Mouse (Mus musculus): ENCODE data around the gene Stat2. TPM values are rescaled to one million over a fixed set of nuclear protein-coding genes. Genes with fewer than 3 reads are reported as not detected.

Gene Stat2
- 21.0 and 23.1 TPM in 2 replicates for polyA plus RNA-seq (2014; fragmentation: Nextera tagmentation; extraction: Ambion mirVana)

DNA sequence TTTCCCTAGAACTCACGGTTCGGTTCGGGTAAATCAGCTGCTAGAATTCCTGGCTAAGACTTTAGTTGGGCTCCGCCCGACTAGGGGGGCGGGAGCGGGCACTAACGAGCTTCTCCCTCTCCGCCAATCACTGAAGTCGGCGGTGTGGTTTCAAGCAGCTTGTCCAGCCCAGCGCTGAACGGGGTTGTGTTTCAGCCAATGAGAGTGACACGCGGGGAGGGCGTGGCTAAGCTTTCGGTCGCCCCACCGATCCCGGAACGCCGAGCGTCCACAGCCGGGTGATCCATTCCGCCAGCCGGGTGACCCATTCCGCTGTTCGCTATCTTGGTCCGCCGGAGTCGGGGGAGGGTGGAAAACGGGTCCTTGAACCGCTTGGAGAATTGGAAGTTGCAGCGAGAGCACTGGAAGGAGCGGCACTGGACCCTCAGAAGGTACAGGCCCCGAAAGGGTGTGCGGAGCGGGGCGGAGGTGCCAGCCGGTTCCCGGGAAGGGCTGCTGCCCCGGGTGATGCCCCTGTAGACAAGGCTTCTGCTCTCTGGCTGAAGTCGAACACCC lies at the start of gene Stat2:
Stat2 (plus strand) TSS at position 273 of the 555 bp plus-strand sequence.
- H3K4me3 ChIP-seq (ENCODE audit: low read depth, low read length): peak within 1 kb of the TSS; percentile 69
- peak; percentile 100 for ATAC-seq (ENCODE audit: low read depth)
- no peaks in the 10 kb centered on the region for H3K9me3 ChIP-seq (ENCODE audit: control insufficient read depth, low read length)
- under 1% methylated on average over 42 of the region's 43 CpGs for WGBS
- peak within 1 kb of the TSS; percentile 54 for H3K4me2 ChIP-seq (ENCODE audit: low read depth, low read length)
- H3K9ac ChIP-seq (replicated peaks; ENCODE audit: low read depth, low read length): peak within 1 kb of the TSS; percentile 61
- H3K27me3 ChIP-seq (ENCODE audit: control insufficient read depth, insufficient read depth, low read length): no peaks in the 10 kb centered on the region
- H3K27ac ChIP-seq (ENCODE audit: low read depth, low read length): peak within 1 kb of the TSS; percentile 80
- peaks cover 4% of the 10 kb centered on the region; the same call in 1 of the 2 replicates for H3K4me1 ChIP-seq (ENCODE audit: control insufficient read depth, insufficient read depth, low read length)
- no peaks in the 10 kb centered on the region for H3K36me3 ChIP-seq (ENCODE audit: control insufficient read depth, insufficient read depth, low read length)

DNA sequence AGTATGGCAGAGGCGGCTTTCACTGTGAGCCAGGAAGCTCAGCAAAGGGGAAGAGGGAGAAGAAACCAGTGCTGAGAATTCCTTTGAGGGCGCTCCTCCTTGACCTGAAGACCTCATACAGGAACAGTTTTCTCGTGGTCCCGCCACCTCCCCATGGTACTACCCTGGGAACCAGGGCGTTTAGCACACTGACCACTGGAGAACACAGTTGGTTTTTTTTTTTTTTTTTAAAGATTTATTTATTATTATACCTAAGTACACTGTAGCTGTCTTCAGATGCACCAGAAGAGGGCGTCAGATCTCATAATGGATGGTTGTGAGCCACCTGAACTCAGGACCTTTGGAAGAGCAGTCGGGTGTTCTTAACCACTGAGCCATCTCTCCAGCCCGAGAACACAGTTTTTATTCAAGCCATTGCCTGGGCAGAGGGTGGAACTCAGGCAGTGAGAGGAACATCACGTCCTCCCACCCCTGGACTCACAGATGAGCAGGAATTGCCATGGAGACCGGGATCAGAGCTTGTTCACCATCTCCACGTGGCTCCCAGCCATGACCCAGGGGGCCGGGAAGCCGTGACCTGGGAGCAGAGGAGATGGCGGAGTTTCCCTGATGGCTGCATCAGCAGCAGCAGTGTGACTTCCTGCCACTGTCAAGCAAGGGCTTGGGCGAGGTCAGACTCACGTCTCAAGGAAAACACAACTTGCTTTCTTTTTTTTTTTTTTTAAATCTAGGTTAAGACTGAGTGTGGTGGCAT lies 48.6 kb upstream of the Stat2 start:
- no peak overlapping the region for H3K4me2 ChIP-seq (ENCODE audit: low read depth, low read length)

GRCm38 (mm10) chr10:128225064-128225463 lies 45.3 kb upstream of the Stat2 start:
- no peak overlapping the region for H3K4me3 ChIP-seq (ENCODE audit: low read depth, low read length)
- 65% methylated on average over 5 of the region's 5 CpGs for WGBS
- H3K27ac ChIP-seq (ENCODE audit: low read depth, low read length): no peak overlapping the region
- ATAC-seq (ENCODE audit: low read depth): no peak
- no peaks in the 10 kb centered on the region for H3K36me3 ChIP-seq (ENCODE audit: control insufficient read depth, insufficient read depth, low read length)
- H3K9ac ChIP-seq (replicated peaks; ENCODE audit: low read depth, low read length): no peak overlapping the region
- no peaks in the 10 kb centered on the region for H3K27me3 ChIP-seq (ENCODE audit: control insufficient read depth, insufficient read depth, low read length)
- no peaks in the 10 kb centered on the region for H3K9me3 ChIP-seq (ENCODE audit: control insufficient read depth, low read length)
- H3K4me2 ChIP-seq (ENCODE audit: low read depth, low read length): no peak overlapping the region
- H3K4me1 ChIP-seq (ENCODE audit: control insufficient read depth, insufficient read depth, low read length): no peaks in the 10 kb centered on the region

More for the DNA sequence above, 48.6 kb upstream of the Stat2 start:
- no peaks in the 10 kb centered on the region for H3K27me3 ChIP-seq (ENCODE audit: control insufficient read depth, insufficient read depth, low read length)
- no peaks in the 10 kb centered on the region for H3K9me3 ChIP-seq (ENCODE audit: control insufficient read depth, low read length)
- H3K4me3 ChIP-seq (ENCODE audit: low read depth, low read length): no peak overlapping the region
- ATAC-seq (ENCODE audit: low read depth): no peak
- no peaks in the 10 kb centered on the region for H3K36me3 ChIP-seq (ENCODE audit: control insufficient read depth, insufficient read depth, low read length)
- no peaks in the 10 kb centered on the region for H3K4me1 ChIP-seq (ENCODE audit: control insufficient read depth, insufficient read depth, low read length)
- 67% methylated on average over 16 of the region's 16 CpGs for WGBS
- H3K9ac ChIP-seq (replicated peaks; ENCODE audit: low read depth, low read length): no peak overlapping the region
- H3K27ac ChIP-seq (ENCODE audit: low read depth, low read length): no peak overlapping the region

GRCm38 (mm10) chr10:128225538-128225937 lies 44.8 kb upstream of the Stat2 start, which contains the start of gene Mip:
Gene Mip, plus strand, starts transcription at chr10:128225838.
- ATAC-seq (ENCODE audit: low read depth): no peak
- Histone ChIP-seq H3K9ac (replicated peaks; ENCODE audit: low read depth, low read length) (no peak within 1 kb of the TSS), H3K9me3 (ENCODE audit: control insufficient read depth, low read length) (no peaks in the 10 kb centered on the region), H3K36me3 (ENCODE audit: control insufficient read depth, insufficient read depth, low read length) (no peaks in the 10 kb centered on the region), H3K4me1 (ENCODE audit: control insufficient read depth, insufficient read depth, low read length) (no peaks in the 10 kb centered on the region), H3K27me3 (ENCODE audit: control insufficient read depth, insufficient read depth, low read length) (no peaks in the 10 kb centered on the region), H3K4me2 (ENCODE audit: low read depth, low read length) (no peak within 1 kb of the TSS), H3K27ac (ENCODE audit: low read depth, low read length) (no peak within 1 kb of the TSS), H3K4me3 (ENCODE audit: low read depth, low read length) (no peak within 1 kb of the TSS)
- WGBS: 44% methylated on average over 4 of the region's 4 CpGs

GRCm38 (mm10) chr10:128227592-128227991 lies 42.8 kb upstream of the Stat2 start:
- Histone ChIP-seq H3K9me3 (ENCODE audit: control insufficient read depth, low read length) (no peaks in the 10 kb centered on the region), H3K36me3 (ENCODE audit: control insufficient read depth, insufficient read depth, low read length) (no peaks in the 10 kb centered on the region), H3K4me1 (ENCODE audit: control insufficient read depth, insufficient read depth, low read length) (no peaks in the 10 kb centered on the region), H3K4me3 (ENCODE audit: low read depth, low read length) (no peak overlapping the region), H3K4me2 (ENCODE audit: low read depth, low read length) (no peak overlapping the region), H3K27me3 (ENCODE audit: control insufficient read depth, insufficient read depth, low read length) (no peaks in the 10 kb centered on the region), H3K27ac (ENCODE audit: low read depth, low read length) (no peak overlapping the region), H3K9ac (replicated peaks; ENCODE audit: low read depth, low read length) (no peak overlapping the region)
- ATAC-seq (ENCODE audit: low read depth): no peak
- WGBS: 85% methylated on average over 9 of the region's 9 CpGs

- no peak overlapping the region for H3K27ac ChIP-seq (ENCODE audit: low read depth, low read length)
- H3K4me3 ChIP-seq (ENCODE audit: low read depth, low read length): no peak overlapping the region
- no peaks in the 10 kb centered on the region for H3K36me3 ChIP-seq (ENCODE audit: control insufficient read depth, insufficient read depth, low read length)
- H3K4me2 ChIP-seq (ENCODE audit: low read depth, low read length): no peak overlapping the region
- H3K9ac ChIP-seq (replicated peaks; ENCODE audit: low read depth, low read length): no peak overlapping the region
- 95% methylated on average over 8 of the region's 8 CpGs for WGBS
- H3K27me3 ChIP-seq (ENCODE audit: control insufficient read depth, insufficient read depth, low read length): no peaks in the 10 kb centered on the region
- 0 out of 2 replicates have a peak, but pooled peaks cover 3% of the 10 kb centered on the region for H3K4me1 ChIP-seq (ENCODE audit: control insufficient read depth, insufficient read depth, low read length)
- no peak for ATAC-seq (ENCODE audit: low read depth)
- no peaks in the 10 kb centered on the region for H3K9me3 ChIP-seq (ENCODE audit: control insufficient read depth, low read length)
Measured at GRCm38 (mm10) chr10:128228009-128228408, 42.4 kb upstream of the Stat2 start.

DNA sequence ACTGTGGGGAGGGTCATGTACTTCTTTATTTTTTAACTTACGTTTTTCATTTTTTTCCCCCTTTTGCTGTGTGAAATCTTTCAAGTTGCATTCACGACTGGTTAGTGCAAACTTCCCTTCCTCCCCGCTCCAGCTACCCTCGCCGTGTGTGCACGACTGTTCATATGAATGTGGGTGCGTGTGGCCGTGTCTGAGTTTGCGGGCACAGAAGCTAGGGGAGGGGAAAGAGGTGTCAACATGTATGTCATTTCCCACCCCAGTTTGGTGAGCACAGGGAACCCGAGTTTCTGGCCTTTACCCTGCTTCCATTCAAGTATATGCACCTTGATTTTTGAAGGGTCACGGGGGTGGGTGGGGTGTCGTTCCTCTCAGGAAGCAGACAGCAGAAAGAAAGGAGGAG lies 39.8 kb upstream of the Stat2 start:
- H3K9me3 ChIP-seq (ENCODE audit: control insufficient read depth, low read length): no peaks in the 10 kb centered on the region
- ATAC-seq (ENCODE audit: low read depth): no peak

GRCm38 (mm10) chr10:128231146-128231545 lies 39.2 kb upstream of the Stat2 start:
- H3K4me1 ChIP-seq (ENCODE audit: control insufficient read depth, insufficient read depth, low read length): 0 out of 2 replicates have a peak, but pooled peaks cover 3% of the 10 kb centered on the region
- H3K27ac ChIP-seq (ENCODE audit: low read depth, low read length): no peak overlapping the region
- ATAC-seq (ENCODE audit: low read depth): no peak
- H3K27me3 ChIP-seq (ENCODE audit: control insufficient read depth, insufficient read depth, low read length): no peaks in the 10 kb centered on the region
- H3K9ac ChIP-seq (replicated peaks; ENCODE audit: low read depth, low read length): no peak overlapping the region
- no peaks in the 10 kb centered on the region for H3K36me3 ChIP-seq (ENCODE audit: control insufficient read depth, insufficient read depth, low read length)
- 17% methylated on average over 5 of the region's 5 CpGs for WGBS
- peak overlapping the region; percentile 62; the same call in 1 of the 2 replicates for H3K4me2 ChIP-seq (ENCODE audit: low read depth, low read length)
- H3K4me3 ChIP-seq (ENCODE audit: low read depth, low read length): peak overlapping the region; percentile 78; the same call in 1 of the 2 replicates
- H3K9me3 ChIP-seq (ENCODE audit: control insufficient read depth, low read length): no peaks in the 10 kb centered on the region

More for the DNA sequence above, 39.8 kb upstream of the Stat2 start:
- no peak overlapping the region for H3K27ac ChIP-seq (ENCODE audit: low read depth, low read length)
- no peak overlapping the region for H3K4me2 ChIP-seq (ENCODE audit: low read depth, low read length)
- 0 out of 2 replicates have a peak, but pooled peaks cover 3% of the 10 kb centered on the region for H3K4me1 ChIP-seq (ENCODE audit: control insufficient read depth, insufficient read depth, low read length)
- 79% methylated on average over 12 of the region's 12 CpGs for WGBS
- H3K27me3 ChIP-seq (ENCODE audit: control insufficient read depth, insufficient read depth, low read length): no peaks in the 10 kb centered on the region
- no peak overlapping the region for H3K4me3 ChIP-seq (ENCODE audit: low read depth, low read length)
- H3K36me3 ChIP-seq (ENCODE audit: control insufficient read depth, insufficient read depth, low read length): no peaks in the 10 kb centered on the region
- no peak overlapping the region for H3K9ac ChIP-seq (replicated peaks; ENCODE audit: low read depth, low read length)

Measured in neural tube, embryonic 14.5 days (tissue).